8 mouse cellular contexts compared by ENCODE assay signal in the genomic region with DNA sequence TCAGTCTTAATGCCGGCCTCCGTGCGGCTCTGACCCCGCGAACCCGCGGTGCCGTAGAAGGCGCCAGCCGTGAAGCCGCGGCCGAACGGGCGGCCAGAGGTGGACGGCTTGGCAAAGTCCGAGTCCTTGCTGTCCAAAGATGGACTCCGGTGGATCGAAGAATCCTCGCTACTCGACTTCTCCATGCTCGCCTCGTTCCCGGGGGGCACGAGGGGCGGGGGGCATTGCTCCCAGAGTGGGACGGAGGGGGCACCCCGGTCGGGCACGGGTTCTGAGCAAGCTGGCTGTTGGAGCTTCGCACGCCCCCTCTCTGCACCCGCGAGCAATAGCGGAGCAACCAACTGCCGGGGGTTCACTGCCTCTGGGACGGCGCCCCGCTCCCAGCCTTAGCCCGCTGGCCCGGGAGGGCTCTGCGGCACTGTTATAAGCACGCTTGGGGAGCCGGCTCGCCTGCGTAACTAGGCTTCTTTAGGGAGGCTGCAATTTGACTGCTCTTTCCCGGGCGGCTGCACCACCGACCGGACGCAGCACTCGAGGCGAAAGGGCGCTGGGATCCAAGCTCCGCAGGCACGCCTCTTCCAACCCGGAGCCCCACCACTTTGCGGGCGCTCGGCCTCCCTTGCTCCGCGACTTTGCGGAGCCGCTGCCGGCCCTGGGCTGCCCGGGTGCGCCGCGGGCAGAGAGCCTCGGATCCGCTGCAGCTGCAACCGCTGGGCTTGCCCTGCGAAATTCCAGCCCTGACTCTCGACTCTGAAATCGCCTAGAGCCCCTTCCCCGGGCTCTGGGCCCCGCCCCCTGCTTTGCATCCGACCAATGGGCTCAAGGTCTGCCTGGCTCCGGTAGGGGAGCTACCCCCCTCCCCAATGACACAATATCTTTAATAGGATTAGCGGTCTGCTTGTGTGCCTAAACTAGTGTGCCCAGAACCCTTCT.
A peak's percentile ranks its signal among the peaks of the same experiment; 100 is the strongest.
DNase-seq lines count a peak whose midpoint lies in the region; ATAC-seq lines count a peak whose summit lies in the region.

No protein-coding gene starts in this region.

- H3K4me3 ChIP-seq in liver, embryonic 15.5 days (replicated peaks): peak overlapping the region; percentile 47

- WGBS in liver, embryonic 15.5 days (ENCODE audit: insufficient replicate concordance): 1% methylated on average over 78 of the region's 80 CpGs

- H3K4me1 ChIP-seq in liver, embryonic 15.5 days (replicated peaks): peaks cover 6% of the 10 kb centered on the region

- peak; percentile 33; the same call in 1 of the 2 replicates for ATAC-seq in liver, embryonic 15.5 days (ENCODE audit: insufficient read depth)

- H3K4me2 ChIP-seq in liver, embryonic 15.5 days: peak overlapping the region; percentile 66

- peak; percentile 77 for DNase-seq in 3T3-L1 (ENCODE audit: low read depth, low spot score)
- DNase-seq in adrenal gland, adult (ENCODE audit: inconsistent age in 2 of 2, low spot score in 1 of 2): peak; percentile 85 to 91
- peak; percentile 92 for DNase-seq in embryo, embryonic 9.5 days (ENCODE audit: extremely low spot score)
- DNase-seq in heart, adult 18-20 months: peak; percentile 75 to 76
- DNase-seq in kidney, adult 11 months: peak; percentile 30
- peak; percentile 48 for DNase-seq in ovary, postnatal 10 days (ENCODE audit: low spot score)
- peak; percentile 67 to 69 for DNase-seq in urinary bladder, postnatal 4 days (ENCODE audit: low spot score in 2 of 2)

- H3K9ac ChIP-seq in liver, embryonic 15.5 days: no peak overlapping the region; the same call in 1 of the 2 replicates

- peaks cover 48% of the 10 kb centered on the region for H3K27me3 ChIP-seq in liver, embryonic 15.5 days

- H3K9me3 ChIP-seq in liver, embryonic 15.5 days (replicated peaks): no peaks in the 10 kb centered on the region

- no peaks in the 10 kb centered on the region for H3K36me3 ChIP-seq in liver, embryonic 15.5 days (replicated peaks)

- H3K27ac ChIP-seq in liver, embryonic 15.5 days (replicated peaks): no peak overlapping the region

Comparison
In these comparisons a context has a peak if more than half of its experiments do, and no peak if none do; other contexts are left out.
1. DNase-seq: peak in every context shown above with its lines; median percentile 92 in embryo, embryonic 9.5 days; 88 in adrenal gland, adult; 77 in 3T3-L1; 76 in heart, adult 18-20 months; 68 in urinary bladder, postnatal 4 days; 48 in ovary, postnatal 10 days; 30 in kidney, adult 11 months.